12 mouse cellular contexts compared by ENCODE assay signal in genomic region chr4:108347111-108347510, GRCm38 (mm10). TPM values are rescaled to one million over a fixed set of nuclear protein-coding genes. Genes with fewer than 3 reads are reported as not detected.
A peak's percentile ranks its signal among the peaks of the same experiment; 100 is the strongest.
DNase-seq lines count a peak whose midpoint lies in the region; ATAC-seq lines count a peak whose summit lies in the region.
"Had no signal": no experiment of that assay in that cellular context is flagged by ENCODE, and none has a peak within 500 bp of the region (broad histone marks: within the 10 kb centered on the region; RNA-seq: fewer than 3 reads in every experiment).

No protein-coding gene starts in this region.

- H3K27ac ChIP-seq in limb, embryonic 12.5 days = peak overlapping the region; percentile 96
- H3K27ac ChIP-seq in midbrain, embryonic 14.5 days (replicated peaks; ENCODE audit: low read depth, low read length) = no peak overlapping the region
- H3K27ac ChIP-seq in midbrain, embryonic 11.5 days (ENCODE audit: low read depth, low read length) = no peak overlapping the region
- H3K27ac ChIP-seq: forebrain, embryonic 12.5 days had no signal

- no peak overlapping the region for H3K9ac ChIP-seq in limb, embryonic 12.5 days (replicated peaks)
- no peak overlapping the region for H3K9ac ChIP-seq in midbrain, embryonic 14.5 days (replicated peaks; ENCODE audit: low read length)
- H3K9ac ChIP-seq in midbrain, embryonic 11.5 days (ENCODE audit: low read length) = no peak overlapping the region
- H3K9ac ChIP-seq: forebrain, embryonic 12.5 days had no signal

- 88% methylated on average over 5 of the region's 5 CpGs for WGBS in limb, embryonic 12.5 days
- WGBS in midbrain, embryonic 14.5 days = 95% methylated on average over 5 of the region's 5 CpGs
- whole genome bisulfite sequencing in midbrain, embryonic 11.5 days = 95% methylated on average over 5 of the region's 5 CpGs

- peak; percentile 77 for ATAC-seq in common myeloid progenitor, adult 5-6 weeks (replicated peaks; ENCODE audit: low read depth, poor library complexity, severe bottlenecking)
- no peak for ATAC-seq in limb, embryonic 12.5 days (ENCODE audit: insufficient number of reproducible peaks, insufficient read depth, low FRiP score, low TSS enrichment, low read depth)
- no peak for ATAC-seq in midbrain, embryonic 14.5 days (ENCODE audit: low FRiP score, low TSS enrichment)
- ATAC-seq in midbrain, embryonic 11.5 days (ENCODE audit: low FRiP score) = no peak

- H3K27me3 ChIP-seq in limb, embryonic 12.5 days = no peaks in the 10 kb centered on the region
- H3K27me3 ChIP-seq in midbrain, embryonic 14.5 days (ENCODE audit: control insufficient read depth, insufficient read depth, low read length) = no peaks in the 10 kb centered on the region
- H3K27me3 ChIP-seq in midbrain, embryonic 11.5 days (ENCODE audit: control insufficient read depth, insufficient read depth, low read length) = no peaks in the 10 kb centered on the region
- H3K27me3 ChIP-seq: forebrain, embryonic 12.5 days had no signal

- H3K4me1 ChIP-seq in limb, embryonic 12.5 days (replicated peaks) = peaks cover 78% of the 10 kb centered on the region
- peaks cover 15% of the 10 kb centered on the region; the same call in 1 of the 2 replicates for H3K4me1 ChIP-seq in midbrain, embryonic 14.5 days (ENCODE audit: control insufficient read depth, insufficient read depth, low read length)
- peaks cover 32% of the 10 kb centered on the region for H3K4me1 ChIP-seq in midbrain, embryonic 11.5 days (ENCODE audit: control insufficient read depth, insufficient read depth, low read length)

- no peak overlapping the region for H3K4me3 ChIP-seq in limb, embryonic 12.5 days (replicated peaks)
- H3K4me3 ChIP-seq in midbrain, embryonic 14.5 days (replicated peaks; ENCODE audit: low read depth, low read length) = no peak overlapping the region
- no peak overlapping the region for H3K4me3 ChIP-seq in midbrain, embryonic 11.5 days (ENCODE audit: low read depth, low read length)
- H3K4me3 ChIP-seq: forebrain, embryonic 12.5 days had no signal

- no peaks in the 10 kb centered on the region for H3K36me3 ChIP-seq in limb, embryonic 12.5 days
- no peaks in the 10 kb centered on the region for H3K36me3 ChIP-seq in midbrain, embryonic 14.5 days (ENCODE audit: control insufficient read depth, insufficient read depth, low read length)
- no peaks in the 10 kb centered on the region for H3K36me3 ChIP-seq in midbrain, embryonic 11.5 days (ENCODE audit: control insufficient read depth, insufficient read depth, low read length)
- H3K36me3 ChIP-seq: forebrain, embryonic 12.5 days had no signal

- DNase-seq in urinary bladder, postnatal 25 days (ENCODE audit: low spot score) = peak; percentile 30
- no peak for DNase-seq in urinary bladder, adult 2 months (ENCODE audit: low spot score)
- peak; percentile 55 for DNase-seq in yolk sac, embryonic 10.5 days (ENCODE audit: low spot score)
- no peak for DNase-seq in spleen, adult 18-20 months
- no peak for DNase-seq in midbrain, embryonic 14.5 days
- no peak for DNase-seq in midbrain, embryonic 11.5 days (ENCODE audit: low spot score, missing footprints)
- DNase-seq: cerebellum, postnatal 25 days had no signal

- H3K4me2 ChIP-seq in limb, embryonic 12.5 days = no peak overlapping the region
- H3K4me2 ChIP-seq in midbrain, embryonic 14.5 days (ENCODE audit: low read length) = no peak overlapping the region
- no peak overlapping the region for H3K4me2 ChIP-seq in midbrain, embryonic 11.5 days
- H3K4me2 ChIP-seq: forebrain, embryonic 12.5 days; heart, embryonic 11.5 days had no signal

- H3K9me3 ChIP-seq in limb, embryonic 12.5 days = no peaks in the 10 kb centered on the region
- no peaks in the 10 kb centered on the region for H3K9me3 ChIP-seq in midbrain, embryonic 14.5 days (ENCODE audit: control insufficient read depth, low read length)
- H3K9me3 ChIP-seq in midbrain, embryonic 11.5 days (ENCODE audit: control insufficient read depth, low read length) = no peaks in the 10 kb centered on the region
- H3K9me3 ChIP-seq: forebrain, embryonic 12.5 days had no signal

RNA-seq across cellular contexts. Expression of gene Coa7, which starts 19.2 kb away (rescaled TPM):
- polyA plus RNA-seq in urinary bladder, adult 2 months (2012; rRNA removed) = 11.9 and 12.3 TPM in 2 replicates
- total RNA-seq in common myeloid progenitor, adult 5-6 weeks (2017) = 6.2 and 35.8 TPM in 2 replicates
- 50.4 and 53.0 TPM in 2 replicates for polyA plus RNA-seq in limb, embryonic 12.5 days (2016; fragmentation: Nextera tagmentation; extraction: Ambion mirVana)
- polyA plus RNA-seq in midbrain, embryonic 14.5 days (2014; fragmentation: Nextera tagmentation; extraction: Ambion mirVana) = 45.7 and 46.4 TPM in 2 replicates
- 54.6 and 55.5 TPM in 2 replicates for polyA plus RNA-seq in midbrain, embryonic 11.5 days (2014; fragmentation: Nextera tagmentation; extraction: Ambion mirVana)

RNA-seq across cellular contexts. Expression of gene Shisal2a, which starts 36.0 kb away (rescaled TPM):
- 0.15 TPM in 1 of 2 replicates, not detected in the other for polyA plus RNA-seq in urinary bladder, adult 2 months (2012; rRNA removed)
- total RNA-seq in common myeloid progenitor, adult 5-6 weeks (2017) = not detected in 2 replicates
- 8.1 and 9.4 TPM in 2 replicates for polyA plus RNA-seq in limb, embryonic 12.5 days (2016; fragmentation: Nextera tagmentation; extraction: Ambion mirVana)
- 4.9 and 6.6 TPM in 2 replicates for polyA plus RNA-seq in midbrain, embryonic 14.5 days (2014; fragmentation: Nextera tagmentation; extraction: Ambion mirVana)
- polyA plus RNA-seq in midbrain, embryonic 11.5 days (2014; fragmentation: Nextera tagmentation; extraction: Ambion mirVana) = 1.6 and 2.4 TPM in 2 replicates
- total RNA-seq: left cerebral cortex, adult 8-10 months had no signal

RNA-seq across cellular contexts. Expression of gene Zyg11b, which starts 46.2 kb away (rescaled TPM):
- 15.3 and 17.4 TPM in 2 replicates for polyA plus RNA-seq in urinary bladder, adult 2 months (2012; rRNA removed)
- total RNA-seq in common myeloid progenitor, adult 5-6 weeks (2017) = 24.9 and 26.6 TPM in 2 replicates
- polyA plus RNA-seq in limb, embryonic 12.5 days (2016; fragmentation: Nextera tagmentation; extraction: Ambion mirVana) = 17.7 and 18.5 TPM in 2 replicates
- polyA plus RNA-seq in midbrain, embryonic 14.5 days (2014; fragmentation: Nextera tagmentation; extraction: Ambion mirVana) = 37.0 and 49.7 TPM in 2 replicates
- 18.8 and 22.5 TPM in 2 replicates for polyA plus RNA-seq in midbrain, embryonic 11.5 days (2014; fragmentation: Nextera tagmentation; extraction: Ambion mirVana)

RNA-seq across cellular contexts. Expression of gene Gpx7, which starts 59.6 kb away (rescaled TPM):
- polyA plus RNA-seq in urinary bladder, adult 2 months (2012; rRNA removed) = 34.5 and 34.8 TPM in 2 replicates
- total RNA-seq in common myeloid progenitor, adult 5-6 weeks (2017) = 0.14 and 1.8 TPM in 2 replicates
- 62.0 and 62.9 TPM in 2 replicates for polyA plus RNA-seq in limb, embryonic 12.5 days (2016; fragmentation: Nextera tagmentation; extraction: Ambion mirVana)
- 16.2 and 23.9 TPM in 2 replicates for polyA plus RNA-seq in midbrain, embryonic 14.5 days (2014; fragmentation: Nextera tagmentation; extraction: Ambion mirVana)
- 50.8 and 52.4 TPM in 2 replicates for polyA plus RNA-seq in midbrain, embryonic 11.5 days (2014; fragmentation: Nextera tagmentation; extraction: Ambion mirVana)

Comparison
In these comparisons a context has a peak if more than half of its experiments do, and no peak if none do; other contexts are left out.
1. DNase-seq: peak in urinary bladder, postnatal 25 days (single experiment) and yolk sac, embryonic 10.5 days (single experiment); none in urinary bladder, adult 2 months (single experiment), spleen, adult 18-20 months (0 of 2), midbrain, embryonic 14.5 days (single experiment) and midbrain, embryonic 11.5 days (single experiment).